Mouse (Mus musculus) liver, postnatal 0 days (tissue): ENCODE data around the gene Zfp944.

Experiments
- CTCF ChIP-seq: sonication (generic); IDR thresholded peaks from 2 replicates; pipeline ENCODE4 v1.5.1; 2016; ENCODE audit warnings: antibody characterized with exemption, low read depth
- EP300 ChIP-seq: IDR thresholded peaks from 2 replicates; pipeline ENCODE4 v1.6.1; 2016; ENCODE audit warnings: antibody characterized with exemption, low read depth, mild to moderate bottlenecking

DNA sequence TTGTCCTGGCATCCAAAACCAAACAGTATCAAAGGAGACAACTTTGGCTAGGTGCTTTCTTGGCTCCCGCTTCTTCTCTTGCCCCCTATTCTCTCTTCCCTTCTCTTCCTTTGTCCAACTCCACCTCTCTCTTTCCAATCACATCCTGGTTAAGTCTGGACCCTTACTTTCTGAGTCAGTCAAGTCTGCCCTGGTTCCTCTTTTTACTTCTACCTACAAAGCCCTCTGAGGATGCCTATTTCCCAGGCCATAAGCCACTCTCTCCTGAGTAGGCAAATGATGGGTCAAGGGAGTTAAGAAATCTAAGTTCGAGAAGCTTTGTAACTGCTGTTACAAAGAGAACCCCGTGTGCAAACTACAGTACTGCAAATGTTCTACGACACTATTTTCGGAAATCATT, 628 bp downstream of the Zfp944 start:
- TF ChIP-seq CTCF (no peak), EP300 (no peak)
